Mouse (Mus musculus): ENCODE measurements around the gene Atp2a2. TPM values are rescaled to one million over a fixed set of nuclear protein-coding genes. Genes with fewer than 3 reads are reported as not detected.

The Atp2a2 gene
- polyA plus RNA-seq, 1 experiment from 2014 or later = 70.9 TPM

- Histone ChIP-seq H3K27me3 (no peaks in the 10 kb centered on the region), H3K27ac (no peak overlapping the region), H3K4me2 (replicated peaks) (no peak overlapping the region), H3K36me3 (no peaks in the 10 kb centered on the region), H3K9me3 (replicated peaks) (no peaks in the 10 kb centered on the region), H3K4me3 (no peak overlapping the region), H3K4me1 (peaks cover 20% of the 10 kb centered on the region), H3K9ac (no peak overlapping the region)
- no peak for ATAC-seq (ENCODE audit: low FRiP score)
- 82% methylated on average over 11 of the region's 11 CpGs for WGBS
These were observed 14.2 kb upstream of the Atp2a2 start for GRCm38 (mm10) chr5:122516029-122516730.

GRCm38 (mm10) chr5:122514127-122514521 is 12.1 kb upstream of the Atp2a2 start:
- Histone ChIP-seq H3K4me1 (peaks cover 24% of the 10 kb centered on the region), H3K4me2 (replicated peaks) (no peak overlapping the region; the same call in 1 of the 2 replicates), H3K9ac (no peak overlapping the region), H3K36me3 (no peaks in the 10 kb centered on the region), H3K27ac (no peak overlapping the region), H3K4me3 (no peak overlapping the region), H3K9me3 (replicated peaks) (no peaks in the 10 kb centered on the region), H3K27me3 (no peaks in the 10 kb centered on the region)
- 22% methylated on average over 8 of the region's 8 CpGs for WGBS
- ATAC-seq (ENCODE audit: low FRiP score) = no peak

GRCm38 (mm10) chr5:122513421-122514126 is 11.5 kb upstream of the Atp2a2 start:
- Histone ChIP-seq H3K4me1 (peaks cover 22% of the 10 kb centered on the region), H3K9ac (no peak overlapping the region), H3K4me2 (replicated peaks) (no peak overlapping the region; the same call in 1 of the 2 replicates), H3K27ac (no peak overlapping the region), H3K9me3 (replicated peaks) (no peaks in the 10 kb centered on the region), H3K4me3 (no peak overlapping the region), H3K36me3 (no peaks in the 10 kb centered on the region), H3K27me3 (no peaks in the 10 kb centered on the region)
- no peak for ATAC-seq (ENCODE audit: low FRiP score)
- WGBS = 46% methylated on average over 22 of the region's 23 CpGs

GRCm38 (mm10) chr5:122512011-122512410 is 10.0 kb upstream of the Atp2a2 start:
- Histone ChIP-seq H3K9me3 (replicated peaks) (no peaks in the 10 kb centered on the region), H3K4me1 (peaks cover 19% of the 10 kb centered on the region), H3K27ac (no peak overlapping the region), H3K4me3 (no peak overlapping the region), H3K27me3 (no peaks in the 10 kb centered on the region), H3K9ac (no peak overlapping the region), H3K36me3 (no peaks in the 10 kb centered on the region), H3K4me2 (replicated peaks) (no peak overlapping the region)
- no peak for ATAC-seq (ENCODE audit: low FRiP score)
- WGBS = 64% methylated on average over 6 of the region's 6 CpGs

GRCm38 (mm10) chr5:122511405-122511804 is 9.4 kb upstream of the Atp2a2 start:
- Histone ChIP-seq H3K9ac (no peak overlapping the region), H3K4me2 (replicated peaks) (no peak overlapping the region), H3K4me3 (no peak overlapping the region), H3K27ac (no peak overlapping the region), H3K9me3 (replicated peaks) (no peaks in the 10 kb centered on the region), H3K4me1 (peaks cover 19% of the 10 kb centered on the region), H3K36me3 (no peaks in the 10 kb centered on the region), H3K27me3 (no peaks in the 10 kb centered on the region)
- no peak for ATAC-seq (ENCODE audit: low FRiP score)
- WGBS = 74% methylated on average over 9 of the region's 9 CpGs

- no peaks in the 10 kb centered on the region for H3K36me3 ChIP-seq
- ATAC-seq (ENCODE audit: low FRiP score) = no peak
- peaks cover 19% of the 10 kb centered on the region for H3K4me1 ChIP-seq
- no peak overlapping the region for H3K4me3 ChIP-seq
- H3K9ac ChIP-seq = no peak overlapping the region
- H3K4me2 ChIP-seq (replicated peaks) = no peak overlapping the region
- H3K9me3 ChIP-seq (replicated peaks) = no peaks in the 10 kb centered on the region
- H3K27me3 ChIP-seq = no peaks in the 10 kb centered on the region
- 67% methylated on average over 17 of the region's 17 CpGs for WGBS
- no peak overlapping the region for H3K27ac ChIP-seq
These were observed 8.7 kb upstream of the Atp2a2 start for GRCm38 (mm10) chr5:122510651-122511157.

GRCm38 (mm10) chr5:122509608-122510007 is 7.6 kb upstream of the Atp2a2 start:
- Histone ChIP-seq H3K36me3 (no peaks in the 10 kb centered on the region), H3K9ac (no peak overlapping the region), H3K27me3 (no peaks in the 10 kb centered on the region), H3K4me3 (no peak overlapping the region), H3K4me2 (replicated peaks) (no peak overlapping the region), H3K9me3 (replicated peaks) (no peaks in the 10 kb centered on the region), H3K4me1 (peaks cover 19% of the 10 kb centered on the region), H3K27ac (no peak overlapping the region)
- no peak for ATAC-seq (ENCODE audit: low FRiP score)
- 70% methylated on average over 7 of the region's 7 CpGs for WGBS

- H3K36me3 ChIP-seq = no peaks in the 10 kb centered on the region
- H3K27ac ChIP-seq = no peak overlapping the region
- 87% methylated on average over 11 of the region's 11 CpGs for WGBS
- H3K4me2 ChIP-seq (replicated peaks) = no peak overlapping the region
- H3K9me3 ChIP-seq (replicated peaks) = no peaks in the 10 kb centered on the region
- H3K4me1 ChIP-seq = peaks cover 16% of the 10 kb centered on the region
- no peak overlapping the region for H3K9ac ChIP-seq
- ATAC-seq (ENCODE audit: low FRiP score) = no peak
- no peak overlapping the region for H3K4me3 ChIP-seq
- H3K27me3 ChIP-seq = no peaks in the 10 kb centered on the region
These were observed 6.9 kb upstream of the Atp2a2 start for GRCm38 (mm10) chr5:122508861-122509306.

- no peaks in the 10 kb centered on the region for H3K27me3 ChIP-seq
- H3K4me3 ChIP-seq = no peak overlapping the region
- H3K4me2 ChIP-seq (replicated peaks) = no peak overlapping the region
- H3K9ac ChIP-seq = no peak overlapping the region
- peaks cover 24% of the 10 kb centered on the region for H3K4me1 ChIP-seq
- H3K36me3 ChIP-seq = no peaks in the 10 kb centered on the region
- no peaks in the 10 kb centered on the region for H3K9me3 ChIP-seq (replicated peaks)
- H3K27ac ChIP-seq = no peak overlapping the region
- no peak for ATAC-seq (ENCODE audit: low FRiP score)
These were observed 5.4 kb upstream of the Atp2a2 start for GRCm38 (mm10) chr5:122507396-122507795.

- no peak overlapping the region for H3K9ac ChIP-seq
- no peaks in the 10 kb centered on the region for H3K9me3 ChIP-seq (replicated peaks)
- WGBS = 87% methylated on average over 3 of the region's 3 CpGs
- no peak overlapping the region for H3K4me3 ChIP-seq
- no peak overlapping the region for H3K4me2 ChIP-seq (replicated peaks)
- peaks cover 23% of the 10 kb centered on the region for H3K4me1 ChIP-seq
- no peaks in the 10 kb centered on the region for H3K27me3 ChIP-seq
- no peaks in the 10 kb centered on the region for H3K36me3 ChIP-seq
- no peak overlapping the region for H3K27ac ChIP-seq
- ATAC-seq (ENCODE audit: low FRiP score) = no peak
These were observed 4.4 kb upstream of the Atp2a2 start for GRCm38 (mm10) chr5:122506462-122506861.

GRCm38 (mm10) chr5:122505554-122505953 is 3.5 kb upstream of the Atp2a2 start:
- H3K27ac ChIP-seq = no peak overlapping the region
- H3K4me3 ChIP-seq = no peak overlapping the region
- H3K9ac ChIP-seq = no peak overlapping the region
- H3K27me3 ChIP-seq = no peaks in the 10 kb centered on the region
- no peak overlapping the region for H3K4me2 ChIP-seq (replicated peaks)
- WGBS = 87% methylated on average over 5 of the region's 5 CpGs
- peaks cover 15% of the 10 kb centered on the region for H3K4me1 ChIP-seq
- H3K36me3 ChIP-seq = no peaks in the 10 kb centered on the region
- ATAC-seq (ENCODE audit: low FRiP score) = no peak
- no peaks in the 10 kb centered on the region for H3K9me3 ChIP-seq (replicated peaks)

GRCm38 (mm10) chr5:122503760-122504119 is 1.7 kb upstream of the Atp2a2 start:
- H3K27ac ChIP-seq = no peak overlapping the region

More at GRCm38 (mm10) chr5:122503760-122504119, 1.7 kb upstream of the Atp2a2 start:
- Histone ChIP-seq H3K27me3 (no peaks in the 10 kb centered on the region), H3K36me3 (no peaks in the 10 kb centered on the region), H3K4me1 (peaks cover 27% of the 10 kb centered on the region), H3K9me3 (replicated peaks) (no peaks in the 10 kb centered on the region), H3K9ac (0 out of 2 replicates have a peak overlapping the region, but pooled peaks have one; percentile 5), H3K4me2 (replicated peaks) (no peak overlapping the region), H3K4me3 (no peak overlapping the region)
- WGBS = 23% methylated on average over 4 of the region's 4 CpGs
- no peak for ATAC-seq (ENCODE audit: low FRiP score)
